Mouse (Mus musculus): Measurements from ENCODE around the gene Ubxn10. TPM values are rescaled to one million over a fixed set of nuclear protein-coding genes. Genes with fewer than 3 reads are reported as not detected.
A peak's percentile ranks its signal among the peaks of the same experiment; 100 is the strongest.

Ubxn10 gene
- total and polyA plus RNA-seq, 2 experiments from 2014 or later = 3.5 to 9.6 TPM

DNA sequence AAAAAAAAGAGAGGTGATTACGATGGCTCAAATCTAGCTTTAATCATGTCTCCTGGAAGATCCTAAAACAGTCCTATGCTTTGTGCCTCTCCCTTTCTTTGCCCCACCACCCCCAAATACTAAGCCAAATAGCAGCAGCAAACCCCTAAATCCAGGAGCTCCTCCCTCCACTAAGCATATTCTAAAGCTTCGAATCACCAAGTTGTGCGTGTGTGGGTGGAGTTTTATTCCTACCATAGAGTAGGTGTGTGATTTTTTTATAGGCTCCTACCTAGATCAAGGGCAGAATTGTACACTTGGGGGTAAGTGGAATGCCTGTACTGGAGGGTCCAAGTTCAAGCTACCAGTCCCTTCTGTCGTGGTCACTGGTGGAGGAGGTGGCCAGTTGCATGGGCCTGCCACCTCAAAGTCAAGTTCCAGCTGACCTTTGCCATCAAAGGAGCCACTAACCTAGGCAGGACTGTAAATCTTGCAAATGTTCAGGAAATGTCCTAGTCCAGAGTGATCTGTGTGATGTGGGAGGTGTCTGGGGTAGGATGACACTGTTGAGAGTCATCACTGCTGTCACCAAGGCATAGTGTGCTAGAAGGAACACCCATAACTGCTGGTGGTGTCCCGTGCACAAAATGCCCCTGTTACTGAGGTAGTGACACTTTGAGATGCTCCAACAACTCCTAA is 18.2 kb downstream of the Ubxn10 start:
- H3K36me3 ChIP-seq (ENCODE audit: insufficient read depth, low read length) = peaks cover 5% of the 10 kb centered on the region; the same call in 1 of the 2 replicates
- no peaks in the 10 kb centered on the region for H3K9me3 ChIP-seq (ENCODE audit: low read length)
- H3K4me1 ChIP-seq (ENCODE audit: insufficient read depth, low read length) = no peaks in the 10 kb centered on the region
- H3K4me3 ChIP-seq (ENCODE audit: low read depth, low read length) = no peak overlapping the region
- no peak for TF ChIP-seq CTCF (IDR thresholded peaks at IDR 0.05)
- no peak for ATAC-seq (ENCODE audit: low FRiP score)
- H3K27me3 ChIP-seq (ENCODE audit: insufficient read depth, low read length) = no peaks in the 10 kb centered on the region
- no peak overlapping the region for H3K27ac ChIP-seq (ENCODE audit: low read depth, low read length)
- H3K4me2 ChIP-seq (ENCODE audit: low read depth, low read length, poor library complexity, severe bottlenecking) = no peak overlapping the region
- no peak overlapping the region for H3K9ac ChIP-seq (replicated peaks; ENCODE audit: low read length, poor library complexity, severe bottlenecking)
- DNase-seq (ENCODE audit: low spot score) = no peak
- 85% methylated on average over 5 of the region's 5 CpGs for WGBS

DNA sequence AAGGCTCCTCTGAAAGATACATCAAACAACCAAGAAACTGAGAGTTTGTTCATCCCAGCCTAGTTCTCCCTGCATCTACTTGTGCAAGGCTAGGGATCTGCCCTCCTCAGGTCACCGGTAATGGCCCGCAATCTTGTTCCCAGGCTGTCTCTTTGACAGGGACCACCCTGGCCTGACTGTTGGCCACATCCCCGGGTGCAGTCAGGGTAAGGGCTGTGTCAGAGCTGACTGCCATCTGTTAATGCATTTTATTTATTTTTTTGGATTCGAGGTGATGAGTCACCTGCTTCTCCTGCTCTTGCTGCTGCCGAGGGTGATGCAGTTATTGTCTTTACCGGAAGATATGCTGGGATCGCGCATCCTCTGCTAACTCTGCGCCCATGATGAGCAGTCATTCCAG is 20.3 kb downstream of the Ubxn10 start:
- Histone ChIP-seq H3K9ac (replicated peaks; ENCODE audit: low read length, poor library complexity, severe bottlenecking) (no peak overlapping the region), H3K9me3 (ENCODE audit: low read length) (no peaks in the 10 kb centered on the region), H3K4me1 (ENCODE audit: insufficient read depth, low read length) (no peaks in the 10 kb centered on the region), H3K4me3 (ENCODE audit: low read depth, low read length) (no peak overlapping the region), H3K27me3 (ENCODE audit: insufficient read depth, low read length) (no peaks in the 10 kb centered on the region), H3K36me3 (ENCODE audit: insufficient read depth, low read length) (peaks cover 5% of the 10 kb centered on the region; the same call in 1 of the 2 replicates), H3K4me2 (ENCODE audit: low read depth, low read length, poor library complexity, severe bottlenecking) (no peak overlapping the region), H3K27ac (ENCODE audit: low read depth, low read length) (no peak overlapping the region)
- DNase-seq (ENCODE audit: low spot score) = no peak
- ATAC-seq (ENCODE audit: low FRiP score) = no peak
- TF ChIP-seq CTCF (IDR thresholded peaks at IDR 0.05) = no peak
- WGBS = 89% methylated on average over 9 of the region's 9 CpGs

DNA sequence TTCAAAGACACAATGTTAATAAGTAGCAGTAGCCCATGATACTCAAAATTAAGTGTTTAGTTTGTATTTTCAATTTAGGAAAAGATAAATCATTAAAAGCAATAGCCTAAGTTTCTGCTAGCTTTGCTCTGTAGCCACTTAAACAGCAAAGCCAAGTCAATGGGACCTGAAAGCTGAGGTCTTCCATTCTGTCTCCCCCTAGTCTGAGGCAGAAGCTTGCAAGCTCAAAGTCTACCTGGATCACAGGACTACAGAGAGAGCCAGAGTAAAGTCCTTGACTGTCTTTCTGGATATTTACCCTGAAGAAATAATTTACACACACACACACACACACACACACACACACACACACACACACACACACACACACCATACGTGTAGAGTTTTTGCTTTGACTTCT is 22.8 kb downstream of the Ubxn10 start:
- 87% methylated on average over 1 of the region's 1 CpGs for WGBS
- Histone ChIP-seq H3K36me3 (ENCODE audit: insufficient read depth, low read length) (no peaks in the 10 kb centered on the region), H3K4me3 (ENCODE audit: low read depth, low read length) (no peak overlapping the region), H3K4me2 (ENCODE audit: low read depth, low read length, poor library complexity, severe bottlenecking) (no peak overlapping the region), H3K4me1 (ENCODE audit: insufficient read depth, low read length) (peaks cover 3% of the 10 kb centered on the region; the same call in 1 of the 2 replicates), H3K27me3 (ENCODE audit: insufficient read depth, low read length) (no peaks in the 10 kb centered on the region), H3K9ac (replicated peaks; ENCODE audit: low read length, poor library complexity, severe bottlenecking) (no peak overlapping the region), H3K9me3 (ENCODE audit: low read length) (no peaks in the 10 kb centered on the region), H3K27ac (ENCODE audit: low read depth, low read length) (no peak overlapping the region)
- no peak for DNase-seq (ENCODE audit: low spot score)
- no peak for ATAC-seq (ENCODE audit: low FRiP score)
- TF ChIP-seq CTCF (IDR thresholded peaks at IDR 0.05) = no peak

DNA sequence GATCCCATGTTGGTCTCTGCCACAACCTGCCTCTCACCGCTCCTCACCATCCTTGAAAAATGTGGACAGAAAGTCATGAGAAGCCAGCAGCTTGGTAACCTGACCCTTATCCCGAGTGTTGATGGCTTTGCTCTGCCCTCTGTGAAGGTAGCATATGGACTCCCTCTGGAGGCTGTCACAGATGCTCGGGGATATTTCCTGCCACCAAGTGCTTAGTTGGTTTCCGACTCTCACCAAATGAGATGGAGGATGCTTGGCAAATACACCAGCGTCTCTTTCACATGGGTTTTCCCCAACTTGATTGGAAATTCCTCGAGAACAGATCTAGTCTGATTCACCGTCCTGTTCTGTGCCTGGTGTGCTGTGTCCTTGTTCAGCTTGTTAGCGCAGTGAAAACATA is 24.3 kb downstream of the Ubxn10 start:
- Histone ChIP-seq H3K9me3 (ENCODE audit: low read length) (no peaks in the 10 kb centered on the region), H3K9ac (replicated peaks; ENCODE audit: low read length, poor library complexity, severe bottlenecking) (no peak overlapping the region), H3K36me3 (ENCODE audit: insufficient read depth, low read length) (no peaks in the 10 kb centered on the region), H3K4me1 (ENCODE audit: insufficient read depth, low read length) (peaks cover 6% of the 10 kb centered on the region; the same call in 1 of the 2 replicates), H3K4me2 (ENCODE audit: low read depth, low read length, poor library complexity, severe bottlenecking) (no peak overlapping the region), H3K27ac (ENCODE audit: low read depth, low read length) (no peak overlapping the region), H3K4me3 (ENCODE audit: low read depth, low read length) (no peak overlapping the region), H3K27me3 (ENCODE audit: insufficient read depth, low read length) (no peaks in the 10 kb centered on the region)
- 86% methylated on average over 8 of the region's 8 CpGs for WGBS
- DNase-seq (ENCODE audit: low spot score) = no peak
- ATAC-seq (ENCODE audit: low FRiP score) = no peak
- no peak for TF ChIP-seq CTCF (IDR thresholded peaks at IDR 0.05)

DNA sequence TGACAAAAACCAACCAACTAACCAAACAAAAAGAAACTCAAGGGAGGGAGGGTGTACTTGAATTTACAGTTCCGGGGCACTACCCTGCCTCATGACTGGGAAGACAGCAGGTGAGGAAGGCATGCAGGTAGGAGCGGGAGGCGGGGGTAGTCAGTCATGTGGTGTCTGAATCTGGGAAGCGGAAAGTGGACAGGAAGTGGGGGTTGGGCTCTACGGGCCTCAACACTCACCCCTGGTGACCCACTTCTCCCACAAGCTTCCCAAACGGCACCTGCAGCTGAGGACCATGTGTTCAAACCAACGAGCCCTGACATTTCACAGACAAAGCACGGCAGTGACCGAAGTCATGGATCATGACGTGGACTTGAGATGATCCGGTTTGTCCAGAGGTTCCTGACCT is 24.9 kb downstream of the Ubxn10 start:
- H3K4me1 ChIP-seq (ENCODE audit: insufficient read depth, low read length) = peaks cover 6% of the 10 kb centered on the region; the same call in 1 of the 2 replicates
- no peak overlapping the region for H3K27ac ChIP-seq (ENCODE audit: low read depth, low read length)
- H3K9ac ChIP-seq (replicated peaks; ENCODE audit: low read length, poor library complexity, severe bottlenecking) = no peak overlapping the region
- no peak for ATAC-seq (ENCODE audit: low FRiP score)
- no peak overlapping the region for H3K4me3 ChIP-seq (ENCODE audit: low read depth, low read length)
- DNase-seq (ENCODE audit: low spot score) = no peak
- no peak for TF ChIP-seq CTCF (IDR thresholded peaks at IDR 0.05)
- H3K27me3 ChIP-seq (ENCODE audit: insufficient read depth, low read length) = no peaks in the 10 kb centered on the region
- no peaks in the 10 kb centered on the region for H3K36me3 ChIP-seq (ENCODE audit: insufficient read depth, low read length)
- H3K4me2 ChIP-seq (ENCODE audit: low read depth, low read length, poor library complexity, severe bottlenecking) = no peak overlapping the region
- WGBS = 92% methylated on average over 11 of the region's 11 CpGs
- no peaks in the 10 kb centered on the region for H3K9me3 ChIP-seq (ENCODE audit: low read length)

DNA sequence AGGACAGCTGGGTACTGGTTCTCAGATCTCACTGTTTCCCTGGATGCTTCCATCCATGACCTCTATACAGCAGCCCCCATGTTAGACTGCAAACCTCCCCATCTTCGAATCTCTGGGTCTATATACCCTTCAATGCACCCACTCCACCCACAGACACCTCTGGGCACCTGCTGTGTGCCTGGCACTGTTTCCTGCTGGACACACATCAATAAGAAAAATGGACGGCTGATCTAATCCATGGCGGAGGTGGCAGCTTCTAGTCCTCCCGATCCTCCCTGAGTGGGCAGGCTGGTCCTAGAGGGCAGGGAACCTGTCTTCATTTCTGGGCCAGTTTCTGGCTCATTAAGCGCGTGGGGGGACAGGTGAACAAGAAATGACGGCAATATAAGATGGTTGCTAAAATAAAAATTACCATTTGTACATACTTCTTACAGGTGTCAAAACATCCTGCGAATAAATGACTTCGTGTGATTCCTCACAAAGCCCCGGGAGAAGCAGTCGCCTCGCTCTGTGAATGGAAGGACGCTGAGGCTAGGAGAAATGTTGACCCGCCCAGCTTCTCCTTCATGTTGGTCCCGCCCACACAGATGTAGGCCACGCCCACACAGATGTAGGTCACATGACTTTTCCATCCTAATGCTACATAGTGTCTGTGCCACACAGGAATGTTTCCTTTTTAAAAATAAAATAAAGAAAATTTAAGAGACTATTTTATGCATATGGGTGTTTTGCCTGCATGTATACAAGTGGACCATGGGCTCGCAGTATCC is 25.7 kb downstream of the Ubxn10 start:
- TF ChIP-seq CTCF (IDR thresholded peaks at IDR 0.05) = no peak
- Histone ChIP-seq H3K27me3 (ENCODE audit: insufficient read depth, low read length) (no peaks in the 10 kb centered on the region), H3K27ac (ENCODE audit: low read depth, low read length) (peak overlapping the region; percentile 32; the same call in 1 of the 2 replicates), H3K36me3 (ENCODE audit: insufficient read depth, low read length) (no peaks in the 10 kb centered on the region), H3K9ac (replicated peaks; ENCODE audit: low read length, poor library complexity, severe bottlenecking) (no peak overlapping the region), H3K4me1 (ENCODE audit: insufficient read depth, low read length) (peaks cover 6% of the 10 kb centered on the region; the same call in 1 of the 2 replicates), H3K4me2 (ENCODE audit: low read depth, low read length, poor library complexity, severe bottlenecking) (no peak overlapping the region), H3K9me3 (ENCODE audit: low read length) (no peaks in the 10 kb centered on the region), H3K4me3 (ENCODE audit: low read depth, low read length) (no peak overlapping the region)
- ATAC-seq (ENCODE audit: low FRiP score) = no peak
- DNase-seq (ENCODE audit: low spot score) = no peak
- 66% methylated on average over 17 of the region's 17 CpGs for WGBS

All from midbrain, postnatal 0 days (tissue).